In genomic region chr12:82742955-82743354, GRCm38 (mm10) we compare ENCODE assay signal across 29 mouse cellular contexts.
A peak's percentile ranks its signal among the peaks of the same experiment; 100 is the strongest.
DNase-seq lines count a peak whose midpoint lies in the region; ATAC-seq and TF ChIP-seq lines count a peak whose summit lies in the region.
"Had no signal": no experiment of that assay in that cellular context is flagged by ENCODE, and none has a peak within 500 bp of the region (broad histone marks: within the 10 kb centered on the region; RNA-seq: fewer than 3 reads in every experiment).

No protein-coding gene starts in this region.

- H3K9me3 ChIP-seq in liver, embryonic 12.5 days (replicated peaks): no peaks in the 10 kb centered on the region
- no peaks in the 10 kb centered on the region for H3K9me3 ChIP-seq in lung, postnatal 0 days (ENCODE audit: low read length)
- H3K9me3 ChIP-seq: embryonic facial prominence, embryonic 10.5 days; embryonic facial prominence, embryonic 15.5 days; forebrain, embryonic 12.5 days; heart, embryonic 12.5 days; limb, embryonic 13.5 days; liver, embryonic 13.5 days had no signal

- H3K27ac ChIP-seq in cerebellum, adult 2 months (ENCODE audit: insufficient read depth, low read length): no peak overlapping the region
- no peak overlapping the region for H3K27ac ChIP-seq in liver, adult 2 months (replicated peaks; ENCODE audit: insufficient read depth, low read depth, low read length)
- no peak overlapping the region for H3K27ac ChIP-seq in liver, embryonic 12.5 days
- H3K27ac ChIP-seq in lung, postnatal 0 days (ENCODE audit: low read length): no peak overlapping the region
- H3K27ac ChIP-seq: embryonic facial prominence, embryonic 10.5 days; embryonic facial prominence, embryonic 15.5 days; forebrain, embryonic 12.5 days; hindbrain, embryonic 14.5 days; kidney, postnatal 0 days; limb, embryonic 13.5 days; liver, embryonic 13.5 days; macrophage; stomach, postnatal 0 days had no signal

- H3K4me2 ChIP-seq in liver, embryonic 12.5 days: no peak overlapping the region
- H3K4me2 ChIP-seq in lung, postnatal 0 days (replicated peaks; ENCODE audit: low read depth, low read length): no peak overlapping the region
- H3K4me2 ChIP-seq: embryonic facial prominence, embryonic 15.5 days; forebrain, embryonic 12.5 days; heart, embryonic 12.5 days; hindbrain, embryonic 14.5 days; limb, embryonic 13.5 days; liver, embryonic 13.5 days had no signal

- no peaks in the 10 kb centered on the region for H3K79me2 ChIP-seq in liver, adult 2 months (ENCODE audit: control insufficient read depth, insufficient read depth, low read length)

- H3K9ac ChIP-seq in liver, adult 2 months (ENCODE audit: low read depth, low read length): no peak overlapping the region
- H3K9ac ChIP-seq in liver, embryonic 12.5 days: no peak overlapping the region
- no peak overlapping the region for H3K9ac ChIP-seq in lung, postnatal 0 days (replicated peaks; ENCODE audit: low read depth)
- H3K9ac ChIP-seq: embryonic facial prominence, embryonic 15.5 days; forebrain, embryonic 12.5 days; forebrain, postnatal 0 days; heart, embryonic 12.5 days; hindbrain, embryonic 14.5 days; limb, embryonic 13.5 days; liver, embryonic 13.5 days had no signal

- no peaks in the 10 kb centered on the region for H3K27me3 ChIP-seq in cerebellum, adult 2 months (ENCODE audit: control insufficient read depth, insufficient read depth, low read length)
- no peaks in the 10 kb centered on the region for H3K27me3 ChIP-seq in liver, adult 2 months (ENCODE audit: control insufficient read depth, insufficient read depth, low read length)
- no peaks in the 10 kb centered on the region for H3K27me3 ChIP-seq in liver, embryonic 12.5 days (replicated peaks)
- no peaks in the 10 kb centered on the region for H3K27me3 ChIP-seq in lung, postnatal 0 days (replicated peaks; ENCODE audit: insufficient read depth, low read length)
- H3K27me3 ChIP-seq: embryonic facial prominence, embryonic 15.5 days; forebrain, embryonic 12.5 days; heart, embryonic 12.5 days; limb, embryonic 13.5 days; liver, embryonic 13.5 days had no signal

- 18% methylated on average over 3 of the region's 3 CpGs for WGBS in cerebellum, adult 2 months
- 17% methylated on average over 3 of the region's 3 CpGs for WGBS in liver, adult 2 months
- 41% methylated on average over 3 of the region's 3 CpGs for WGBS in liver, embryonic 12.5 days (ENCODE audit: insufficient replicate concordance)
- 81% methylated on average over 3 of the region's 3 CpGs for WGBS in lung, postnatal 0 days

- H3K36me3 ChIP-seq in liver, adult 2 months (ENCODE audit: control insufficient read depth, insufficient read depth, low read length): no peaks in the 10 kb centered on the region
- no peaks in the 10 kb centered on the region for H3K36me3 ChIP-seq in liver, embryonic 12.5 days
- no peaks in the 10 kb centered on the region for H3K36me3 ChIP-seq in lung, postnatal 0 days (ENCODE audit: insufficient read depth, low read length)
- H3K36me3 ChIP-seq: embryonic facial prominence, embryonic 10.5 days; embryonic facial prominence, embryonic 15.5 days; forebrain, embryonic 12.5 days; heart, embryonic 12.5 days; limb, embryonic 13.5 days; liver, embryonic 13.5 days had no signal

- peak; percentile 11 to 37 for DNase-seq in cerebellum, adult 2 months
- peak; percentile 87 for DNase-seq in liver, adult 2 months (ENCODE audit: extremely low read depth, low read depth, low spot score)
- DNase-seq in brain, adult 2 months (ENCODE audit: low read depth, low spot score): peak; percentile 13
- DNase-seq in cerebellum, postnatal 25 days: peak; percentile 10 to 23
- no peak for DNase-seq in embryo, embryonic 10.5 days (ENCODE audit: low spot score)
- no peak for DNase-seq in lung, postnatal 0 days (ENCODE audit: low spot score)
- DNase-seq: adrenal gland, adult 8-10 months; B cell, adult 2 months; forebrain, postnatal 0 days; gastrocnemius, postnatal 10 days; kidney, postnatal 4 days; liver, embryonic 13.5 days; lung, adult 18-20 months; lung, postnatal 10 days; midbrain, embryonic 14.5 days; thymus, postnatal 4 days had no signal

- H3K4me3 ChIP-seq in cerebellum, adult 2 months (replicated peaks; ENCODE audit: insufficient read depth, low read depth, low read length): no peak overlapping the region
- no peak overlapping the region for H3K4me3 ChIP-seq in liver, adult 2 months (ENCODE audit: insufficient read depth, low read depth, low read length)
- no peak overlapping the region for H3K4me3 ChIP-seq in liver, embryonic 12.5 days
- no peak overlapping the region for H3K4me3 ChIP-seq in lung, postnatal 0 days (ENCODE audit: low read depth, low read length)
- H3K4me3 ChIP-seq: embryonic facial prominence, embryonic 10.5 days; embryonic facial prominence, embryonic 15.5 days; forebrain, embryonic 12.5 days; heart, embryonic 12.5 days; limb, embryonic 13.5 days; liver, embryonic 13.5 days had no signal

- TF ChIP-seq CTCF in cerebellum, adult 2 months (IDR thresholded peaks at IDR 0.05; ENCODE audit: borderline replicate concordance, insufficient read depth, low read depth, low read length): no peak
- TF ChIP-seq CTCF in liver, adult 2 months (IDR thresholded peaks at IDR 0.05; ENCODE audit: low read depth, low read length): no peak
- no peak for TF ChIP-seq CTCF in lung, postnatal 0 days (IDR thresholded peaks at IDR 0.05)

- ATAC-seq in cerebellum, adult (ENCODE audit: insufficient number of reproducible peaks, low FRiP score, low TSS enrichment): no peak
- no peak for ATAC-seq in liver, embryonic 12.5 days
- ATAC-seq in lung, postnatal 0 days: no peak
- ATAC-seq: activated CD4-positive, CD25-positive, alpha-beta regulatory T cell, adult 4 months; forebrain, postnatal 0 days; intestine, postnatal 0 days had no signal

- no peak for TF ChIP-seq POLR2A in cerebellum, adult 2 months (IDR thresholded peaks at IDR 0.05; ENCODE audit: borderline replicate concordance, insufficient read depth, low read length)
- no peak for TF ChIP-seq POLR2A in liver, adult 2 months (IDR thresholded peaks at IDR 0.05; ENCODE audit: extremely low read depth, insufficient read depth, low read length)

- TF ChIP-seq EP300 in lung, postnatal 0 days (IDR thresholded peaks at IDR 0.05): no peak

- H3K4me1 ChIP-seq in cerebellum, adult 2 months (ENCODE audit: control insufficient read depth, insufficient read depth, low read length): no peaks in the 10 kb centered on the region
- H3K4me1 ChIP-seq in liver, adult 2 months (ENCODE audit: control insufficient read depth, insufficient read depth, low read length): peaks cover 6% of the 10 kb centered on the region; the same call in 1 of the 2 replicates
- H3K4me1 ChIP-seq in liver, embryonic 12.5 days: no peaks in the 10 kb centered on the region
- H3K4me1 ChIP-seq in lung, postnatal 0 days (ENCODE audit: insufficient read depth, low read depth, low read length): no peaks in the 10 kb centered on the region
- H3K4me1 ChIP-seq: embryonic facial prominence, embryonic 10.5 days; embryonic facial prominence, embryonic 15.5 days; forebrain, embryonic 12.5 days; liver, embryonic 13.5 days had no signal

Comparison
In these comparisons a context has a peak if more than half of its experiments do, and no peak if none do; other contexts are left out.
1. DNase-seq: peak in cerebellum, adult 2 months (2 of 2), liver, adult 2 months (single experiment), brain, adult 2 months (single experiment) and cerebellum, postnatal 25 days (2 of 2); none in embryo, embryonic 10.5 days (single experiment) and lung, postnatal 0 days (single experiment).